Mouse (Mus musculus) naive thymus-derived CD4-positive, alpha-beta T cell, adult 2 months (primary cell): ENCODE data around the gene Tas2r143.

Experiments
- DNase-seq: peaks from one replicate; pipeline ENCODE4 v3.0.0-alpha.2; 2011; ENCODE audit warnings: low read depth

Gene Tas2r143

GRCm38 (mm10) chr6:42398285-42398684 is 1.8 kb upstream of the Tas2r143 start:
- DNase-seq: no peak

- no peak for DNase-seq
These were observed 1.0 kb upstream of the Tas2r143 start for GRCm38 (mm10) chr6:42398998-42399397.

GRCm38 (mm10) chr6:42405134-42405533 is 5.1 kb downstream of the Tas2r143 start, which contains the start of gene Tas2r135:
Tas2r135 (plus strand) TSS chr6:42405434.
- no peak for DNase-seq

- no peak for DNase-seq
These were observed 19.4 kb downstream of the Tas2r143 start for GRCm38 (mm10) chr6:42419443-42419842.

- DNase-seq: no peak
These were observed 21.4 kb downstream of the Tas2r143 start for GRCm38 (mm10) chr6:42421439-42421838.

- DNase-seq: no peak
These were observed 24.4 kb downstream of the Tas2r143 start for GRCm38 (mm10) chr6:42424472-42424871.

- DNase-seq: no peak
These were observed 26.3 kb downstream of the Tas2r143 start for GRCm38 (mm10) chr6:42426337-42426736.

GRCm38 (mm10) chr6:42433554-42433953 is 33.5 kb downstream of the Tas2r143 start:
- DNase-seq: no peak

- no peak for DNase-seq
These were observed 34.4 kb downstream of the Tas2r143 start, which contains the start of gene Tas2r126 for GRCm38 (mm10) chr6:42434446-42434845. Tas2r126 (plus strand) TSS chr6:42434535.

GRCm38 (mm10) chr6:42435490-42435889 is 35.5 kb downstream of the Tas2r143 start:
- DNase-seq: no peak

GRCm38 (mm10) chr6:42441395-42441794 is 41.4 kb downstream of the Tas2r143 start:
- no peak for DNase-seq

- no peak for DNase-seq
These were observed 44.5 kb downstream of the Tas2r143 start for GRCm38 (mm10) chr6:42444491-42444890.

- DNase-seq: no peak
These were observed 47.3 kb downstream of the Tas2r143 start for GRCm38 (mm10) chr6:42447381-42447780.
